Mouse (Mus musculus): ENCODE data around the gene Acot12. TPM values are rescaled to one million over a fixed set of nuclear protein-coding genes. Genes with fewer than 3 reads are reported as not detected.
A peak's percentile ranks its signal among the peaks of the same experiment; 100 is the strongest.

The Acot12 gene
- polyA plus RNA-seq, 1 experiment, result not detected

DNA sequence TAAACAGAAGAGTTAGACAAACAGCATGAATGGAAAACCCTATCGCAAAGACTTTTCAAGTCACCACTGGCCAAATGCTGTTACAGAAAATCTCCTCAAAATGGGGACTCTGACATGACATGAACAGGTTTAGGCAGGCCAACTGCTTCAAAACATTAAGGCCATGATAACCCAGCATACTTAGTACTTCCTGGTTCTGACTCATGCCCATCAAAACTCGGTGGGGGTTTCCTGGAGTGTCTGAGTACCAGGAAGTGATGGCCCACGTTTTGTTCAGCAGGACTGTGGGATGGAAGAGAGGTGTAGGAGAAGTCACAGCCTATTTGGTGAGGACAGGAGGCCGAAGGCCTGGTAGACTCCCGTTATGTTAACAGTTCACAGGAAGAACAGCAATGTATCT lies 60.4 kb downstream of the Acot12 start:
- H3K27ac ChIP-seq (ENCODE audit: insufficient read depth, low read depth, low read length), result no peak overlapping the region
- H3K4me1 ChIP-seq (ENCODE audit: control insufficient read depth, insufficient read depth, low read length), result peaks cover 2% of the 10 kb centered on the region; the same call in 1 of the 2 replicates
- TF ChIP-seq POLR2A (IDR thresholded peaks at IDR 0.05; ENCODE audit: insufficient read depth, low read depth, low read length), result no peak
- no peak for TF ChIP-seq CTCF (IDR thresholded peaks at IDR 0.05; ENCODE audit: insufficient read depth, low read depth, low read length)
- H3K4me3 ChIP-seq (ENCODE audit: insufficient read depth, low read depth, low read length), result no peak overlapping the region
- WGBS, result 89% methylated on average over 5 of the region's 5 CpGs

DNA sequence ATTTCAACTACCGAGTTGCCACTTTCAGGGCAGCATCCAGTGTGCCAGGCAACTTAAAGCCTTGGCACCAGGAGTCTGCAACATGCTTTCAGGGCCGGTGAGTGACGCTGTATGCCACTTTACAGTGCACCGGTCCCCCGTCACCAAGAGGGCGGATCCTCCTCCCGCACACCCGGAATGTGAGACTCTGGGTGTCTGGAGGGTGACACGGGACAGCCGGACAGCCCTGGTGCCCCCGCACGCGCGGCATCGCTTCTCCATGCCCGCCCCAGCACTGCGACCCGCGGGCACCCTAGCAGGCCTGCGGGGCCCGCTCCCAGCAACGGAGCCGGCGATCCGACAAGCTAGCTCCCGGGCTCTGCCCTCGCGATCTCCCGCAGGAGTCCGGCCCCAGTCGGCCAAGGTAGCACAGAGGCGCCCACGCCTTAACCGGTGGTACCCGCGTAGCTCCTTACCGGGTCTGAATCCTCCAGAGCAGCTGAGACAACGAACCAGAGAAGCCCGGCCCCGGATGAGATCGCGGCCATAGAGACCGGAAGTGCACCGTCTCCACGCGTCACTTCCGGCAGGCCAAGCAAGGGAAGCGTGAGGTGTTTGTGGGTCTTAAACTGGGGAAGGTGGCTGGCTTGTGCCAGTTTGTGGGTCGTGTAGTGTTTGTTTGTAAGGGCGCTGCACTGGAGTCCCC lies 66.0 kb downstream of the Acot12 start, which contains the start of gene Zcchc9:
TSS of gene Zcchc9 (minus strand) at position 551 of the 685 bp plus-strand sequence.
- Histone ChIP-seq H3K4me1 (ENCODE audit: control insufficient read depth, insufficient read depth, low read length) (peaks cover 2% of the 10 kb centered on the region; the same call in 1 of the 2 replicates), H3K27ac (ENCODE audit: insufficient read depth, low read depth, low read length) (peak within 1 kb of the TSS; percentile 76), H3K4me3 (ENCODE audit: insufficient read depth, low read depth, low read length) (peak within 1 kb of the TSS; percentile 88)
- TF ChIP-seq CTCF (IDR thresholded peaks at IDR 0.05; ENCODE audit: insufficient read depth, low read depth, low read length) (no peak; the same call in 1 of the 2 replicates), POLR2A (IDR thresholded peaks at IDR 0.05; ENCODE audit: insufficient read depth, low read depth, low read length) (peak; percentile 34; the same call in 1 of the 2 replicates)
- WGBS, result under 1% methylated on average over 50 of the region's 50 CpGs

DNA sequence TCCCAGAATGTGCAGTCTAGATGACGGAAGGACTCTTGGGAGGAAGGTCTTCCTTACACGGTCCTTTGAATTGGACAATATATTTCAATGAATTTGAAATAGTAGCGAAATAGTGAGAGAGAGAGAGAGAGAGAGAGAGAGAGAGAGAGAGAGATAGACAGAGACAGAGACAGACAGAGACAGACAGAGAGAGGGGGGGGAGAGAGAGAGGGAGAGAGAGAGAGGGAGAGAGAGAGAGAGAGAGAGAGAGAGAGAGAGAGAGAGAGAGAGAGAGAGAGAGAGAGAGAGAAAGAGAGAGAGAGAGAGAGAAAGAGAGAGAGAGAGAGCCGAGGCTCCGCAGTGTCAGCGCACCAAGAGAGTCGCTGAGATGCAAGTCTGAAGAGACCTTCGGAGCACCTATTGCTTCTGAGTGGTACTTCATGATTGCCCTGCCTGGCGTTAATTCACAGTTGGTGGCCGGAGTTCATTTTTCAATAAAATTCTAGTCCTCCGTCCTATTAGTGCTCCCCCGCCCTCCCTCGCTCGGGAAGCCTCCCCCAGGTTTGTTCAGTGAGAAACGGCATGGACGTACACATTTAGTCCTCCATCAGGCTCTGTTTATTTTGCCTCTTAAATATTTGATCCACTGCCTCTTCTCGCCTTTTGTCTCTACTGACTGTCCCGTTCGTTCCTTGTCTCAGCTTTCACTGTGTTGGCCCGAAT lies 66.7 kb downstream of the Acot12 start:
- H3K4me3 ChIP-seq (ENCODE audit: insufficient read depth, low read depth, low read length), result peak overlapping the region; percentile 88
- 18% methylated on average over 20 of the region's 20 CpGs for WGBS
- TF ChIP-seq CTCF (IDR thresholded peaks at IDR 0.05; ENCODE audit: insufficient read depth, low read depth, low read length), result no peak
- TF ChIP-seq POLR2A (IDR thresholded peaks at IDR 0.05; ENCODE audit: insufficient read depth, low read depth, low read length), result no peak
- peak overlapping the region; percentile 61 for H3K27ac ChIP-seq (ENCODE audit: insufficient read depth, low read depth, low read length)
- H3K4me1 ChIP-seq (ENCODE audit: control insufficient read depth, insufficient read depth, low read length), result peaks cover 2% of the 10 kb centered on the region; the same call in 1 of the 2 replicates

DNA sequence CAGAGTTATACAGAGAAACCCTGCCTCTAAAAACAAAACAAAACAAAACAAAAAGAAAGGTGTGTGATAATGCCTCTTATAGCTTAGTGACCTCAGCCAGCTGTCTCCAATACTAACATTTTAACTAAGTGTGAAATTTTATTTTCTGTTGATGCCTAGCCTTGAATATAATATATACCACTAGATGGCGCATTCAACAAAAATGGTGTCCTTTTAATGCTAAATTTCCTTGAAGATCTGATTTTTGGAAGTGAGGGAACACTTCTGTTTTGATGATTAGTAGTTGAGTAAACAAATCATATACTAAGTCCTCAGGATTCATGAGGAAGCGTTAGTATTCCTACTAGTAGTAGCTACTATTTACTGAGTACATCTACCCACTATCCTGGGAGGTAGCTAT lies 68.2 kb downstream of the Acot12 start:
- TF ChIP-seq POLR2A (IDR thresholded peaks at IDR 0.05; ENCODE audit: insufficient read depth, low read depth, low read length) (no peak), CTCF (IDR thresholded peaks at IDR 0.05; ENCODE audit: insufficient read depth, low read depth, low read length) (no peak)
- H3K27ac ChIP-seq (ENCODE audit: insufficient read depth, low read depth, low read length), result no peak overlapping the region
- no peak overlapping the region for H3K4me3 ChIP-seq (ENCODE audit: insufficient read depth, low read depth, low read length)
- H3K4me1 ChIP-seq (ENCODE audit: control insufficient read depth, insufficient read depth, low read length), result peaks cover 2% of the 10 kb centered on the region; the same call in 1 of the 2 replicates
- 29% methylated on average over 2 of the region's 2 CpGs for WGBS

DNA sequence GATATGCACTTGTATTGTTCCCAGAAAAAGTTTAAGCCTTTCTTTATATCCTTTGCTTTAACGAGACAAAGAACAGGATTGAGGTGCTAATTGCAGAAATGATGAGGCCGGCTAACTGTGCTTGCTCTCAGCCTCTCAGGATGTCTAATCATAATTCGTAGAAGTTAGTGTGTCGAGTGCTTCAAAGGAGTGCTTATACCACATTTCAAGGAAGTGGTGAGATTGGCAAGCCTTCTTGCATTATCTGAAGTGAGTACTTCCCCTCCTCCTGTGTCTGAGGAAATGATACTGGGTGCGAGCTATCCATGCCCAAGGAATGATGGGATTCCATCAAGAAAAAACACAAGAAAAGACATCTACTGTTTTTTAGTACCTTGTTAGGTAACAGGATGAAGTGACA lies 73.4 kb downstream of the Acot12 start:
- no peak overlapping the region for H3K4me3 ChIP-seq (ENCODE audit: insufficient read depth, low read depth, low read length)
- no peaks in the 10 kb centered on the region for H3K4me1 ChIP-seq (ENCODE audit: control insufficient read depth, insufficient read depth, low read length)
- no peak for TF ChIP-seq CTCF (IDR thresholded peaks at IDR 0.05; ENCODE audit: insufficient read depth, low read depth, low read length)
- no peak overlapping the region for H3K27ac ChIP-seq (ENCODE audit: insufficient read depth, low read depth, low read length)
- 83% methylated on average over 5 of the region's 5 CpGs for WGBS

DNA sequence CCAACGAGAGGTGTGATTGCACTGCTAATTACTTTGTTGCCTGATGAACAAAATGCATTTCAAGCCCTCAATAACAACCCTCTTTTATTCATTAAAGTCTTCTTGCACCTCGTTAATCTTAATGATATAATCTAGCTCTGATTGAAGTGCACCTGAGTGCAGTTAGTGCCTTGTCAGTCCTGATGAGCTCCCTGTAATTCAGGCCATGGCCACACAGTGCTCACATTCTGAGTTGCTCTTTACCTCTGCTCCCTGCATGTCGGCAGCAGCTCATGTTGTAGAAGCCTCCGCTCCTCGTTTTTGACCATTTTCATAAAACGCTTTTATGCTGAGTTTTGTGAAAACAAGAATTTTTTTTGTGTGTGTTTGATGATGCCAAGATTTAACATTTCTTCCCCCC lies 82.4 kb downstream of the Acot12 start:
- TF ChIP-seq CTCF (IDR thresholded peaks at IDR 0.05; ENCODE audit: insufficient read depth, low read depth, low read length), result no peak
- no peak for TF ChIP-seq POLR2A (IDR thresholded peaks at IDR 0.05; ENCODE audit: insufficient read depth, low read depth, low read length)
- no peaks in the 10 kb centered on the region for H3K4me1 ChIP-seq (ENCODE audit: control insufficient read depth, insufficient read depth, low read length)
- no peak overlapping the region for H3K27ac ChIP-seq (ENCODE audit: insufficient read depth, low read depth, low read length)
- no peak overlapping the region for H3K4me3 ChIP-seq (ENCODE audit: insufficient read depth, low read depth, low read length)
- WGBS, result 56% methylated on average over 6 of the region's 6 CpGs

DNA sequence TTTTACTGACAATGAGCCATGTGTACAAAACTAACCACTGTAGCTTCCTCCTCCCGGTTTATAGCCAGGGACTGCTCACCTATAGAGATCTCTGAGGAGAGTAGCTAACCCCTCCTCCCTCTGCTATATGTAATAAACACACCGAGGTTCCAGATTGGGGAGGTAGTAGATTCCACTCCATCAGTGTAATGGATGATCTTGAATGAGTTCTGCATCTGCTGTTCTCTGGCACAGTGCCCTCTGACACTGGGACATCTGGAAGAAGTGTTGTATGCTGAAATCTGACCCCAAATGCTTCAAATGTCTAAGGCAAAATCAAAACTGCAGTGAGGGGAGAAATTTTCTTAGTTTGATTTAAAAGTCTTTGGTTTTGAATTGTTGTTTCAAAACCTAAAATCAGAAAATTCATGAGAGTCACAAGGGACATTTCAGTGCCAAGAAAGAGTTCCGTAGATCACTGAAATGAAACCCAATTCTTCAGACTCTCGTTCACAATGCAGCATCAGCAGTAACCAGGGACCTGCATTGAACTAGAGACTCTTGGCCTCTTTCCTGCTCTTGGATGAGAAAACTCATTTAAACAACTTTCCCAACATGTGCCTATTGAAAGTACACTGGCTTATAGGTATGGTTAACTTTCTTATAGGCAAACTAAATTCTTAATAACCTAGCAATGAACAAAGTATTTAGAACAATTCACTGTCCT lies 83.7 kb downstream of the Acot12 start:
- 38% methylated on average over 4 of the region's 4 CpGs for WGBS
- no peaks in the 10 kb centered on the region for H3K4me1 ChIP-seq (ENCODE audit: control insufficient read depth, insufficient read depth, low read length)
- no peak overlapping the region for H3K27ac ChIP-seq (ENCODE audit: insufficient read depth, low read depth, low read length)
- no peak overlapping the region for H3K4me3 ChIP-seq (ENCODE audit: insufficient read depth, low read depth, low read length)
- TF ChIP-seq POLR2A (IDR thresholded peaks at IDR 0.05; ENCODE audit: insufficient read depth, low read depth, low read length), result no peak
- no peak for TF ChIP-seq CTCF (IDR thresholded peaks at IDR 0.05; ENCODE audit: insufficient read depth, low read depth, low read length)

DNA sequence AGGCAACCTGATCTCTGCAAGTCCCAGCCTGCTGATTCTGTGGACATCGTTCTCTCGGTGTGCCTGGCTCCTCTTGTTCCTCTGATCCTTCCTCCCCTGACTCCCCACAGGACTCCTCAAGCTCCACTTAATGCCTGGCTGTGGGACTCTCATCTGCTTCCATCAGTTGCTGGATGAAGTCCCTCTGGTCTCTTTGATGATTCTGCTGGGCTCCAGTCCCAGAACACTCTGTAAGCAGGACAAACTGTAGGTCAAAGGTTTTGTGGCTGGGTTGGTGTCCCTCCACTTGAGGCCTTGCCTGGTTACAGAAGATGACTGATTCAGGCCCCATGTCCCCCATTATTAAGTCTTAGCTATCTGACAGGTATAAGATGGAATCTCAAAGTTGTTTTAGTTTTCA lies 84.8 kb downstream of the Acot12 start:
- no peak for TF ChIP-seq CTCF (IDR thresholded peaks at IDR 0.05; ENCODE audit: insufficient read depth, low read depth, low read length)
- no peak for TF ChIP-seq POLR2A (IDR thresholded peaks at IDR 0.05; ENCODE audit: insufficient read depth, low read depth, low read length)
- 91% methylated on average over 2 of the region's 2 CpGs for WGBS
- Histone ChIP-seq H3K4me3 (ENCODE audit: insufficient read depth, low read depth, low read length) (no peak overlapping the region), H3K4me1 (ENCODE audit: control insufficient read depth, insufficient read depth, low read length) (no peaks in the 10 kb centered on the region), H3K27ac (ENCODE audit: insufficient read depth, low read depth, low read length) (no peak overlapping the region)

DNA sequence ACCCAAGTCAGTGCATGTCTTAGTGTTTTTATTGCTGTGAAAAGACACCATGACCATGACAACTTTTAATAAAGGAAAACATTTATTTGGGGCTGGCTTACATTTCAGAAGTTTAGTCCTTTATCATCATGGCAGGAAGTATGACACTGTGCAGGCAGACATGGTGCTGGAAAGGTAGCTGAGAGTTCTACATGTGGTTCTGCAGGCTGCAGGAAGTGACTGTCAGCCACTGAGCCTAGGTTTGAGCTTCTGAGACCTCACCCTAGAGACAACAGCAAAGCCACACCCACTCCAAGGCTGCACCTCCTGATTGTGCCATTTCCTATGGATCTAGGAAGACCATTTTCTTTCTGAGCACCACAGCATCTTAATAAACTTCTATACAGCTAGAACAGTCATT lies 86.6 kb downstream of the Acot12 start:
- TF ChIP-seq POLR2A (IDR thresholded peaks at IDR 0.05; ENCODE audit: insufficient read depth, low read depth, low read length) (no peak), CTCF (IDR thresholded peaks at IDR 0.05; ENCODE audit: insufficient read depth, low read depth, low read length) (no peak)
- Histone ChIP-seq H3K27ac (ENCODE audit: insufficient read depth, low read depth, low read length) (no peak overlapping the region), H3K4me3 (ENCODE audit: insufficient read depth, low read depth, low read length) (no peak overlapping the region), H3K4me1 (ENCODE audit: control insufficient read depth, insufficient read depth, low read length) (no peaks in the 10 kb centered on the region)

Other genes starting within 250 kb of the Acot12 start
- gene Zcchc9, start 66.2 kb downstream of the Acot12 start, polyA plus RNA-seq (2012; ENCODE audit: insufficient read depth, insufficient read length, low replicate concordance, missing spikeins), result not detected in 2 replicates
- not detected in 2 replicates for gene Ckmt2, start 135.4 kb downstream of the Acot12 start, polyA plus RNA-seq (2012; ENCODE audit: insufficient read depth, insufficient read length, low replicate concordance, missing spikeins)